Mouse (Mus musculus) thymus, postnatal 4 days (tissue): Measurements from ENCODE around the gene Gm20388.
A peak's percentile ranks its signal among the peaks of the same experiment; 100 is the strongest.

ENCODE experiments used
- DNase-seq: peaks from one replicate; pipeline ENCODE4 v3.0.0; 2021

Gene Gm20388

GRCm38 (mm10) chr8:120232398-120232797, 321.8 kb downstream of the Gm20388 start:
- DNase-seq: no peak

- DNase-seq: no peak
Measured at GRCm38 (mm10) chr8:120232913-120233312, 322.3 kb downstream of the Gm20388 start.

GRCm38 (mm10) chr8:120234457-120234856, 323.8 kb downstream of the Gm20388 start:
- DNase-seq: peak; percentile 30

GRCm38 (mm10) chr8:120234866-120235265, 324.2 kb downstream of the Gm20388 start:
- DNase-seq: no peak

GRCm38 (mm10) chr8:120243222-120243621, 332.6 kb downstream of the Gm20388 start:
- no peak for DNase-seq

GRCm38 (mm10) chr8:120243916-120244451, 333.3 kb downstream of the Gm20388 start:
- no peak for DNase-seq

GRCm38 (mm10) chr8:120244553-120244952, 333.9 kb downstream of the Gm20388 start:
- no peak for DNase-seq

- no peak for DNase-seq
Measured at GRCm38 (mm10) chr8:120247618-120248017, 337.0 kb downstream of the Gm20388 start.

- no peak for DNase-seq
Measured at GRCm38 (mm10) chr8:120248031-120248430, 337.4 kb downstream of the Gm20388 start.

GRCm38 (mm10) chr8:120248451-120248850, 337.8 kb downstream of the Gm20388 start:
- no peak for DNase-seq

- no peak for DNase-seq
Measured at GRCm38 (mm10) chr8:120249800-120250336, 339.2 kb downstream of the Gm20388 start.

- no peak for DNase-seq
Measured at GRCm38 (mm10) chr8:120250750-120251410, 340.2 kb downstream of the Gm20388 start.

- no peak for DNase-seq
Measured at GRCm38 (mm10) chr8:120251411-120252035, 340.9 kb downstream of the Gm20388 start.

GRCm38 (mm10) chr8:120253626-120254025, 343.0 kb downstream of the Gm20388 start:
- no peak for DNase-seq

GRCm38 (mm10) chr8:120255406-120255987, 344.9 kb downstream of the Gm20388 start:
- DNase-seq: no peak

GRCm38 (mm10) chr8:120256958-120257357, 346.3 kb downstream of the Gm20388 start:
- no peak for DNase-seq

GRCm38 (mm10) chr8:120259206-120259605, 348.6 kb downstream of the Gm20388 start:
- DNase-seq: no peak

GRCm38 (mm10) chr8:120260677-120261076, 350.0 kb downstream of the Gm20388 start:
- no peak for DNase-seq

- no peak for DNase-seq
Measured at GRCm38 (mm10) chr8:120261338-120262120, 350.9 kb downstream of the Gm20388 start.

GRCm38 (mm10) chr8:120263879-120264278, 353.2 kb downstream of the Gm20388 start:
- no peak for DNase-seq

GRCm38 (mm10) chr8:120264388-120264943, 353.8 kb downstream of the Gm20388 start:
- no peak for DNase-seq

GRCm38 (mm10) chr8:120264944-120265453, 354.4 kb downstream of the Gm20388 start:
- no peak for DNase-seq
